Mouse (Mus musculus) heart, postnatal 14 days (tissue): Measurements from ENCODE around the gene Ccdc85b. TPM values are rescaled to one million over a fixed set of nuclear protein-coding genes. Genes with fewer than 3 reads are reported as not detected.
A peak's percentile ranks its signal among the peaks of the same experiment; 100 is the strongest.

ENCODE experiments used
- DNase-seq, 2 experiments: peaks; one replicate each; pipeline ENCODE4 v3.0.0; 2021 to 2022
- intact Hi-C: fragments of 180-260 bp; cut with DNase I; formaldehyde crosslinking; loops from one replicate; pipeline ENCODE4 v1.15.1; 2025
- total RNA-seq, 2 experiments: library from RNA; stranded (reverse); gene quantifications; 2 replicates each; pipeline ENCODE4 v1.2.3; 2021

The Ccdc85b gene
- total RNA-seq, 2 experiments from 2014 or later: 10.0 to 11.2 TPM

GRCm38 (mm10) chr19:5429219-5429618 is 28.5 kb downstream of the Ccdc85b start:
- no peak for DNase-seq
- intact Hi-C loops: loop anchor here (2.0 kb wide), 1 partner anchor 62 kb away; the partner anchor contains the start of genes Banf1 and Eif1ad

GRCm38 (mm10) chr19:5428083-5428482 is 29.6 kb downstream of the Ccdc85b start:
- DNase-seq: peak in 1 of 2 experiments; percentile 57
- intact Hi-C loops: loop anchor here (2.0 kb wide), 1 partner anchor 61 kb away; the partner anchor contains the start of genes Banf1 and Eif1ad

GRCm38 (mm10) chr19:5426640-5427290 is 30.9 kb downstream of the Ccdc85b start:
- intact Hi-C loops: no loop called here
- DNase-seq: no peak

- no peak for DNase-seq
- intact Hi-C loops: loop anchor here (2.0 kb wide), 1 partner anchor 37 kb away; the partner anchor contains the start of gene Sart1
These were observed 31.7 kb downstream of the Ccdc85b start for GRCm38 (mm10) chr19:5425906-5426565.

GRCm38 (mm10) chr19:5424782-5425741 is 32.6 kb downstream of the Ccdc85b start, which contains the start of the genes Drap1 and AI837181:
TSS of gene Drap1 (minus strand) at chr19:5424979.
TSS of gene AI837181 (plus strand) at chr19:5425144.
- intact Hi-C loops: loop anchor here (2.0 kb wide), 1 partner anchor 36 kb away; the partner anchor contains the start of gene Sart1
- DNase-seq: peak; percentile 95 to 96

GRCm38 (mm10) chr19:5424092-5424781 is 33.5 kb downstream of the Ccdc85b start:
- peak; percentile 73 to 80 for DNase-seq

GRCm38 (mm10) chr19:5423561-5423960 is 34.1 kb downstream of the Ccdc85b start:
- no peak for DNase-seq
- intact Hi-C loops: no loop called here

More at GRCm38 (mm10) chr19:5424092-5424781, 33.5 kb downstream of the Ccdc85b start:
- intact Hi-C loops: loop anchor here (2.0 kb wide), 1 partner anchor 35 kb away; the partner anchor contains the start of gene Sart1

GRCm38 (mm10) chr19:5422895-5423443 is 34.7 kb downstream of the Ccdc85b start:
- no peak for DNase-seq
- intact Hi-C loops: no loop called here

- intact Hi-C loops: no loop called here
- no peak for DNase-seq
These were observed 35.4 kb downstream of the Ccdc85b start for GRCm38 (mm10) chr19:5422267-5422666.

- intact Hi-C loops: no loop called here
- DNase-seq: no peak
These were observed 35.9 kb downstream of the Ccdc85b start for GRCm38 (mm10) chr19:5421784-5422183.

GRCm38 (mm10) chr19:5420579-5420978 is 37.1 kb downstream of the Ccdc85b start:
- DNase-seq: no peak
- intact Hi-C loops: no loop called here

GRCm38 (mm10) chr19:5419630-5420029 is 38.1 kb downstream of the Ccdc85b start:
- DNase-seq: no peak

GRCm38 (mm10) chr19:5418750-5419466 is 38.8 kb downstream of the Ccdc85b start:
- DNase-seq: no peak
- intact Hi-C loops: no loop called here

More at GRCm38 (mm10) chr19:5419630-5420029, 38.1 kb downstream of the Ccdc85b start:
- intact Hi-C loops: no loop called here

- peak; percentile 39 to 55 for DNase-seq
These were observed 43.1 kb downstream of the Ccdc85b start for GRCm38 (mm10) chr19:5414534-5414957.

GRCm38 (mm10) chr19:5413840-5414239 is 43.9 kb downstream of the Ccdc85b start:
- DNase-seq: no peak
- intact Hi-C loops: no loop called here

More at GRCm38 (mm10) chr19:5414534-5414957, 43.1 kb downstream of the Ccdc85b start:
- intact Hi-C loops: no loop called here

GRCm38 (mm10) chr19:5411961-5412360 is 45.7 kb downstream of the Ccdc85b start:
- intact Hi-C loops: no loop called here
- no peak for DNase-seq

GRCm38 (mm10) chr19:5410641-5411040 is 47.1 kb downstream of the Ccdc85b start:
- intact Hi-C loops: no loop called here
- DNase-seq: no peak

GRCm38 (mm10) chr19:5409068-5409467 is 48.6 kb downstream of the Ccdc85b start:
- intact Hi-C loops: no loop called here
- DNase-seq: peak; percentile 62 to 76
